Mouse (Mus musculus) heart, postnatal 0 days (tissue): Measurements from ENCODE around the gene Mgl2. TPM values are rescaled to one million over a fixed set of nuclear protein-coding genes. Genes with fewer than 3 reads are reported as not detected.

Source experiments
- ATAC-seq: fragments of 200-750 bp; cut with Nextera tagmentation; 2 replicates; pipeline ENCODE4 v1.8.0; 2017; ENCODE audit warnings: low read depth, moderate number of reproducible peaks, moderate library complexity; ENCODE audit not compliant: insufficient read depth
- DNase-seq: peaks from one replicate; pipeline ENCODE4 v3.0.0-alpha.2; 2016; ENCODE audit warnings: low spot score
- H3K27ac ChIP-seq: fragments of 300-500 bp; sonication (generic); 2 replicates; pipeline ENCODE4 v1.5.1; 2014; ENCODE audit warnings: low read depth, mild to moderate bottlenecking
- H3K27me3 ChIP-seq: fragments of 300-500 bp; sonication (generic); 2 replicates; pipeline ENCODE4 v1.6.1; 2014; ENCODE audit warnings: low read length, mixed read lengths; ENCODE audit not compliant: control insufficient read depth, insufficient read depth
- H3K36me3 ChIP-seq: fragments of 300-500 bp; sonication (generic); replicated peaks from 2 replicates; pipeline ENCODE4 v1.6.1; 2014; ENCODE audit warnings: low read length, mixed read lengths; ENCODE audit not compliant: control insufficient read depth, insufficient read depth
- H3K4me1 ChIP-seq: fragments of 300-500 bp; sonication (generic); 2 replicates; pipeline ENCODE4 v1.6.1; 2014; ENCODE audit warnings: antibody characterized with exemption; ENCODE audit not compliant: control insufficient read depth, insufficient read depth
- H3K4me2 ChIP-seq: fragments of 300-500 bp; sonication (generic); 2 replicates; pipeline ENCODE4 v1.6.1; 2014; ENCODE audit warnings: low read depth, mild to moderate bottlenecking, low read length, moderate library complexity
- H3K4me3 ChIP-seq: fragments of 300-500 bp; sonication (generic); 2 replicates; pipeline ENCODE4 v1.5.1; 2014; ENCODE audit warnings: low read depth, low read length
- H3K9ac ChIP-seq: fragments of 300-500 bp; sonication (generic); replicated peaks from 2 replicates; pipeline ENCODE4 v1.6.1; 2014; ENCODE audit warnings: low read depth, low read length, mixed read lengths
- H3K9me3 ChIP-seq: fragments of 300-500 bp; sonication (generic); replicated peaks from 2 replicates; pipeline ENCODE4 v1.6.1; 2016; ENCODE audit warnings: low read length; ENCODE audit not compliant: control insufficient read depth
- CTCF ChIP-seq: IDR thresholded peaks from 2 replicates; pipeline ENCODE4 v1.5.1; 2016; ENCODE audit warnings: antibody characterized with exemption, control low read depth, low read depth
- EP300 ChIP-seq: IDR thresholded peaks from 2 replicates; pipeline ENCODE4 v1.6.1; 2016; ENCODE audit warnings: antibody characterized with exemption, low read depth
- WGBS: fragments of 180-500 bp; shearing (Covaris S2); extraction: QIAGEN DNeasy Blood & Tissue Kit; methylation state at CpG from one replicate; pipeline ENCODE4 v1.1.7; 2014; 5-methylcytosine and 5-hydroxymethylcytosine counted together
- polyA plus RNA-seq: library from polyadenylated mRNA; unstranded; fragments of >200 nt; fragmentation: Nextera tagmentation; extraction: Ambion mirVana; gene quantifications from 2 replicates; pipeline ENCODE4 v1.2.1, GENCODE M21; 2015
- total RNA-seq: library from RNA; depleted of rRNA; stranded (reverse); fragments of >200 nt; gene quantifications from 2 replicates; pipeline ENCODE4 v1.2.3, GENCODE M21; 2014; ENCODE audit warnings: low replicate concordance; rRNA removed

Gene Mgl2
- total RNA-seq (not detected in 2 replicates), polyA plus RNA-seq (not detected in 2 replicates)

GRCm38 (mm10) chr11:70129926-70130379 is at the start of gene Mgl2:
Gene Mgl2, plus strand, starts transcription at chr11:70130329.
- Histone ChIP-seq H3K9me3 (no peaks in the 10 kb centered on the region), H3K36me3 (no peaks in the 10 kb centered on the region), H3K4me1 (no peaks in the 10 kb centered on the region), H3K27ac (no peak within 1 kb of the TSS), H3K9ac (no peak within 1 kb of the TSS), H3K27me3 (no peaks in the 10 kb centered on the region), H3K4me3 (no peak within 1 kb of the TSS), H3K4me2 (no peak within 1 kb of the TSS)
- no peak for DNase-seq
- TF ChIP-seq EP300 (no peak), CTCF (no peak)
- WGBS, result 47% methylated on average over 9 of the region's 9 CpGs
- no peak for ATAC-seq

- no peaks in the 10 kb centered on the region for H3K36me3 ChIP-seq
- no peaks in the 10 kb centered on the region for H3K27me3 ChIP-seq
- no peaks in the 10 kb centered on the region for H3K9me3 ChIP-seq
- H3K4me3 ChIP-seq, result no peak overlapping the region
- WGBS, result 77% methylated on average over 15 of the region's 15 CpGs
- ATAC-seq, result no peak
- no peaks in the 10 kb centered on the region for H3K4me1 ChIP-seq
- no peak overlapping the region for H3K27ac ChIP-seq
- no peak for DNase-seq
- H3K4me2 ChIP-seq, result no peak overlapping the region
- no peak overlapping the region for H3K9ac ChIP-seq
- TF ChIP-seq EP300 (no peak), CTCF (no peak)
Observed at GRCm38 (mm10) chr11:70080803-70081590, 49.1 kb upstream of the Mgl2 start.

- Histone ChIP-seq H3K9me3 (no peaks in the 10 kb centered on the region), H3K4me3 (no peak overlapping the region), H3K4me1 (no peaks in the 10 kb centered on the region), H3K4me2 (no peak overlapping the region), H3K36me3 (no peaks in the 10 kb centered on the region), H3K9ac (no peak overlapping the region), H3K27ac (no peak overlapping the region), H3K27me3 (no peaks in the 10 kb centered on the region)
- 79% methylated on average over 8 of the region's 8 CpGs for WGBS
- ATAC-seq (no peak), DNase-seq (no peak)
- TF ChIP-seq EP300 (no peak), CTCF (no peak)
Observed at GRCm38 (mm10) chr11:70084563-70084962, 45.6 kb upstream of the Mgl2 start.

- no peak within 1 kb of the TSS for H3K4me3 ChIP-seq
- H3K9me3 ChIP-seq, result no peaks in the 10 kb centered on the region
- no peak within 1 kb of the TSS for H3K9ac ChIP-seq
- DNase-seq (no peak), ATAC-seq (no peak)
- WGBS, result 65% methylated on average over 12 of the region's 12 CpGs
- TF ChIP-seq CTCF (no peak), EP300 (no peak)
- H3K36me3 ChIP-seq, result no peaks in the 10 kb centered on the region
- no peak within 1 kb of the TSS for H3K4me2 ChIP-seq
- H3K27me3 ChIP-seq, result no peaks in the 10 kb centered on the region
- no peaks in the 10 kb centered on the region for H3K4me1 ChIP-seq
- no peak within 1 kb of the TSS for H3K27ac ChIP-seq
Observed at GRCm38 (mm10) chr11:70091986-70092783, 37.9 kb upstream of the Mgl2 start, which contains the start of gene Asgr2. Gene Asgr2, plus strand, starts transcription at chr11:70092644.

- WGBS, result 64% methylated on average over 11 of the region's 11 CpGs
Observed at GRCm38 (mm10) chr11:70097396-70097795, 32.7 kb upstream of the Mgl2 start.

More at GRCm38 (mm10) chr11:70097396-70097795, 32.7 kb upstream of the Mgl2 start:
- H3K4me3 ChIP-seq, result no peak overlapping the region
- no peak for TF ChIP-seq EP300
- no peak for TF ChIP-seq CTCF
- no peak overlapping the region for H3K9ac ChIP-seq
- H3K27me3 ChIP-seq, result no peaks in the 10 kb centered on the region
- H3K4me2 ChIP-seq, result no peak overlapping the region
- no peaks in the 10 kb centered on the region for H3K36me3 ChIP-seq
- no peak overlapping the region for H3K27ac ChIP-seq
- H3K4me1 ChIP-seq, result no peaks in the 10 kb centered on the region
- H3K9me3 ChIP-seq, result no peaks in the 10 kb centered on the region
- no peak for DNase-seq
- ATAC-seq, result no peak
